Comparison of ENCODE assay signal across 8 mouse cellular contexts in genomic region chr17:45663106-45663919, GRCm38 (mm10). TPM values are rescaled to one million over a fixed set of nuclear protein-coding genes. Genes with fewer than 3 reads are reported as not detected.
DNase-seq lines count a peak whose midpoint lies in the region; ATAC-seq and TF ChIP-seq lines count a peak whose summit lies in the region.

No protein-coding gene starts in this region.

- peak; percentile 66 for ATAC-seq in heart, postnatal 0 days (ENCODE audit: insufficient read depth, low read depth)
- ATAC-seq in liver, embryonic 13.5 days (ENCODE audit: low read depth) = peak; percentile 46
- peak; percentile 54; the same call in 1 of the 2 replicates for ATAC-seq in neural tube, embryonic 12.5 days (ENCODE audit: low FRiP score, low read depth)

- peak; percentile 87 for TF ChIP-seq CTCF in heart, postnatal 0 days (IDR thresholded peaks at IDR 0.05; ENCODE audit: low read depth)

- H3K27ac ChIP-seq in heart, postnatal 0 days (ENCODE audit: low read depth) = no peak overlapping the region
- no peak overlapping the region for H3K27ac ChIP-seq in liver, embryonic 13.5 days
- H3K27ac ChIP-seq in neural tube, embryonic 12.5 days = no peak overlapping the region

- H3K4me1 ChIP-seq in erythroblast, embryonic 14.5 days (ENCODE audit: control insufficient read depth) = peaks cover 15% of the 10 kb centered on the region
- H3K4me1 ChIP-seq in heart, postnatal 0 days (ENCODE audit: control insufficient read depth, insufficient read depth) = no peaks in the 10 kb centered on the region
- H3K4me1 ChIP-seq in liver, embryonic 13.5 days (replicated peaks) = peaks cover 13% of the 10 kb centered on the region
- no peaks in the 10 kb centered on the region for H3K4me1 ChIP-seq in neural tube, embryonic 12.5 days

- H3K4me3 ChIP-seq in erythroblast, embryonic 14.5 days (replicated peaks) = peak overlapping the region; percentile 39
- H3K4me3 ChIP-seq in heart, postnatal 0 days (ENCODE audit: low read depth, low read length) = no peak overlapping the region
- H3K4me3 ChIP-seq in liver, embryonic 13.5 days (replicated peaks) = no peak overlapping the region
- no peak overlapping the region for H3K4me3 ChIP-seq in neural tube, embryonic 12.5 days

- H3K9ac ChIP-seq in heart, postnatal 0 days (replicated peaks; ENCODE audit: low read depth, low read length) = no peak overlapping the region
- 0 out of 2 replicates have a peak overlapping the region, but pooled peaks have one; percentile 26 for H3K9ac ChIP-seq in liver, embryonic 13.5 days
- no peak overlapping the region for H3K9ac ChIP-seq in neural tube, embryonic 12.5 days

- H3K4me2 ChIP-seq in heart, postnatal 0 days (ENCODE audit: low read depth, low read length) = peak overlapping the region; percentile 26; the same call in 1 of the 2 replicates
- H3K4me2 ChIP-seq in liver, embryonic 13.5 days = peak overlapping the region; percentile 37
- peak overlapping the region; percentile 37; the same call in 1 of the 2 replicates for H3K4me2 ChIP-seq in neural tube, embryonic 12.5 days (replicated peaks)

- DNase-seq in CD4-positive helper T cell, adult 2 months (ENCODE audit: low read depth, low spot score) = peak; percentile 74
- peak; percentile 83 for DNase-seq in brain, adult 2 months (ENCODE audit: low read depth, low spot score)
- peak; percentile 29 for DNase-seq in heart, postnatal 0 days (ENCODE audit: low spot score)
- DNase-seq in kidney, postnatal 25 days = peak; percentile 77 to 78
- DNase-seq in liver, embryonic 13.5 days = peak; percentile 69
- DNase-seq in testis, postnatal 10 days (ENCODE audit: low spot score) = peak; percentile 90

- H3K27me3 ChIP-seq in erythroblast, embryonic 14.5 days (ENCODE audit: control insufficient read depth) = no peaks in the 10 kb centered on the region
- H3K27me3 ChIP-seq in heart, postnatal 0 days (ENCODE audit: control insufficient read depth, insufficient read depth, low read length) = no peaks in the 10 kb centered on the region
- H3K27me3 ChIP-seq in liver, embryonic 13.5 days = no peaks in the 10 kb centered on the region
- H3K27me3 ChIP-seq in neural tube, embryonic 12.5 days (replicated peaks) = no peaks in the 10 kb centered on the region

- H3K9me3 ChIP-seq in erythroblast, embryonic 14.5 days (ENCODE audit: control insufficient read depth, low read length) = no peaks in the 10 kb centered on the region
- no peaks in the 10 kb centered on the region for H3K9me3 ChIP-seq in heart, postnatal 0 days (replicated peaks; ENCODE audit: control insufficient read depth, low read length)
- no peaks in the 10 kb centered on the region for H3K9me3 ChIP-seq in liver, embryonic 13.5 days (replicated peaks)
- H3K9me3 ChIP-seq in neural tube, embryonic 12.5 days = no peaks in the 10 kb centered on the region

- 24% methylated on average over 27 of the region's 27 CpGs for WGBS in heart, postnatal 0 days
- 23% methylated on average over 27 of the region's 27 CpGs for WGBS in liver, embryonic 13.5 days (ENCODE audit: insufficient replicate concordance)
- WGBS in neural tube, embryonic 12.5 days = 28% methylated on average over 27 of the region's 27 CpGs

- H3K36me3 ChIP-seq in erythroblast, embryonic 14.5 days (ENCODE audit: control insufficient read depth) = peaks cover 43% of the 10 kb centered on the region
- H3K36me3 ChIP-seq in heart, postnatal 0 days (replicated peaks; ENCODE audit: control insufficient read depth, insufficient read depth, low read length) = peaks cover 51% of the 10 kb centered on the region
- H3K36me3 ChIP-seq in liver, embryonic 13.5 days = peaks cover 25% of the 10 kb centered on the region
- peaks cover 79% of the 10 kb centered on the region for H3K36me3 ChIP-seq in neural tube, embryonic 12.5 days

- no peak for TF ChIP-seq EP300 in heart, postnatal 0 days (IDR thresholded peaks at IDR 0.05; ENCODE audit: low read depth)

RNA-seq across cellular contexts. Expression of gene Capn11, which starts 4.2 kb away (rescaled TPM):
- 0.01 TPM in 1 of 2 replicates, not detected in the other for polyA plus RNA-seq in erythroblast, embryonic 14.5 days (2012)
- total RNA-seq in heart, postnatal 0 days (2014; rRNA removed; ENCODE audit: low replicate concordance) = 0.43 and 0.76 TPM in 2 replicates
- polyA plus RNA-seq in heart, postnatal 0 days (2015; fragmentation: Nextera tagmentation; extraction: Ambion mirVana) = not detected in 2 replicates
- 0.05 and 0.09 TPM in 2 replicates for polyA plus RNA-seq in liver, embryonic 13.5 days (2015; fragmentation: Nextera tagmentation; extraction: Ambion mirVana)
- polyA plus RNA-seq in neural tube, embryonic 12.5 days (2016; fragmentation: Nextera tagmentation; extraction: Ambion mirVana) = 1.1 and 1.4 TPM in 2 replicates

RNA-seq across cellular contexts. Expression of gene Mrpl14, which starts 22.8 kb away (rescaled TPM):
- polyA plus RNA-seq in erythroblast, embryonic 14.5 days (2012) = 60.8 and 73.7 TPM in 2 replicates
- 34.7 and 98.0 TPM in 2 replicates for total RNA-seq in heart, postnatal 0 days (2014; rRNA removed; ENCODE audit: low replicate concordance)
- polyA plus RNA-seq in heart, postnatal 0 days (2015; fragmentation: Nextera tagmentation; extraction: Ambion mirVana) = 152 and 162 TPM in 2 replicates
- polyA plus RNA-seq in liver, embryonic 13.5 days (2015; fragmentation: Nextera tagmentation; extraction: Ambion mirVana) = 123 and 133 TPM in 2 replicates
- 101 and 102 TPM in 2 replicates for polyA plus RNA-seq in neural tube, embryonic 12.5 days (2016; fragmentation: Nextera tagmentation; extraction: Ambion mirVana)

RNA-seq across cellular contexts. Expression of gene Tmem63b, which starts 23.4 kb away (rescaled TPM):
- 1.2 and 1.7 TPM in 2 replicates for polyA plus RNA-seq in erythroblast, embryonic 14.5 days (2012)
- 79.1 and 81.5 TPM in 2 replicates for total RNA-seq in heart, postnatal 0 days (2014; rRNA removed; ENCODE audit: low replicate concordance)
- 45.9 and 53.2 TPM in 2 replicates for polyA plus RNA-seq in heart, postnatal 0 days (2015; fragmentation: Nextera tagmentation; extraction: Ambion mirVana)
- 7.7 and 8.3 TPM in 2 replicates for polyA plus RNA-seq in liver, embryonic 13.5 days (2015; fragmentation: Nextera tagmentation; extraction: Ambion mirVana)
- 106 and 108 TPM in 2 replicates for polyA plus RNA-seq in neural tube, embryonic 12.5 days (2016; fragmentation: Nextera tagmentation; extraction: Ambion mirVana)

Comparison
In these comparisons a context has a peak if more than half of its experiments do, and no peak if none do; other contexts are left out.
1. DNase-seq: peak in every context shown above with its lines; median percentile 90 in testis, postnatal 10 days; 83 in brain, adult 2 months; 78 in kidney, postnatal 25 days; 74 in CD4-positive helper T cell, adult 2 months; 69 in liver, embryonic 13.5 days; 29 in heart, postnatal 0 days.